Mouse (Mus musculus) lung, postnatal 0 days (tissue): ENCODE measurements at regions not wholly inside any gene's neighbourhood (a gene's known extent, or its start where the extent isn't known, plus 50 kb on each side); places are given as distances from the start of the nearest gene placed in this dataset.
"Not testable (repeated sequence)": the region's sequence is repeated elsewhere in the genome, so short reads cannot be mapped to it uniquely, and the experiment has no call there.

Source experiments
- CTCF ChIP-seq: IDR thresholded peaks from 2 replicates; pipeline ENCODE4 v1.5.1; 2016; ENCODE audit warnings: antibody characterized with exemption, mild to moderate bottlenecking
- EP300 ChIP-seq: IDR thresholded peaks from 2 replicates; pipeline ENCODE4 v1.6.1; 2016; ENCODE audit warnings: antibody characterized with exemption, mild to moderate bottlenecking, control low read depth

GRCm38 (mm10) chr12:23315186-23315585 is 464.9 kb downstream of the Gm10330 start:
- not testable (repeated sequence) for TF ChIP-seq CTCF, EP300
